Mouse (Mus musculus) lung, postnatal 36 days (tissue): ENCODE data around the gene Mdga1.
A peak's percentile ranks its signal among the peaks of the same experiment; 100 is the strongest.

Experiments used
- DNase-seq: peaks from one replicate; pipeline ENCODE4 v3.0.0; 2022; ENCODE audit warnings: mixed read lengths

Mdga1 gene

DNA sequence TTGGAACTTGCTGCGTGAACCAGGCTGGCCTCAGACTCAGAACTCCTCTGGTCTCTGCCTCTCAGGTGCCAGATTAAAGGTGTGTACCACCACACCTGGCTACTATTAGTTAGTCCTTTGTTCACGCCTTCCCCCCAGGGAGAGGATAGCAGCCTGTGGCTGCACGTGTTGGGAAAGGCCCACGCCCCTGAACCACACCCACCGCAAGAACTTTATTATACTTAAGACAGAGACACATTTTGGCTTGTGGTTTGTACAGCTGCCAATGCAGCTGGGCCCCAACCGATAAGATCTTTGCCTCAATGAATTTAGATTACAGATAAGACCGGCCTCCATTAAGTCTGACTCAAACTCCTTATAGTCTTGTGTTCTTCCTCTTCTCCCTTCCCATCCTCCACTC is 10.0 kb upstream of the Mdga1 start:
- DNase-seq, result no peak

DNA sequence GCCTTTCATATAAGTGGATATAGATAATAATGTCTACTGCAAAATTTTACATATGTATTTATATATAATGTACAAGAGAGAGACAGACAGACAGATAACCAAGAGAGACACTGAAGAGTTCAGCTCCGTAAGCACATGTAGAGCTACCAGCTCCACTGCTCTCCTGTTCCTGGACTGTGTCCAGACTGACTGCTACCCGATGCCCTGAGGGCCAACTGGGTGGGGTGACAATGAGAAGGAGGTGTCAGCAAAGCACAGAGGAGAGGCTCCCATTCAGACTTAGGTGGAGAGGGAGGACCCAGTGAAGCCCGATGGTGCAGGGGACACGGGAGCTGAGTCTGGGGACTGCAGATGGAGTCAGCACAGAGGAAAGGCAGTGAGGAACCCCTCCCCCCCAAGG is 9.1 kb upstream of the Mdga1 start:
- no peak for DNase-seq

DNA sequence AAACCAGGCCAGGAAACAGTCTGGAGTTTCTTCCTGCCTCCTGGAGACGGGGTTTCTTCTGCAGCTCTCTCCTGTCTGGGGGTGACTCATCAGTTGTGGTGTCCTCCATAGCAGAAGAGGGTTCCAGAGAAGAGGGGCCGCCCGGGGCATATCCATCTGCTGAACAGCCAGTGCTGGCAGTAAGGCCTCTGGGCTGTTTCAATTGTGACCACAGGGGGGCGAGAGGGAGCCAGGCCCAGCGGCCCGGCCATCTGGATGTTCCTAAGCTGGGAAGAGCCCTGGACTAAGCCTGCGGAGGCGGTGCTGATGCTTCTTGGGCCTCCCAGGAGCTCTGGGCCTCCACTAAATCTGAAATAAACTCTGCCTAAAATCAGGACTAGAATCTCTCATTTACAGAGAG is 5.8 kb upstream of the Mdga1 start:
- peak; percentile 88 for DNase-seq

DNA sequence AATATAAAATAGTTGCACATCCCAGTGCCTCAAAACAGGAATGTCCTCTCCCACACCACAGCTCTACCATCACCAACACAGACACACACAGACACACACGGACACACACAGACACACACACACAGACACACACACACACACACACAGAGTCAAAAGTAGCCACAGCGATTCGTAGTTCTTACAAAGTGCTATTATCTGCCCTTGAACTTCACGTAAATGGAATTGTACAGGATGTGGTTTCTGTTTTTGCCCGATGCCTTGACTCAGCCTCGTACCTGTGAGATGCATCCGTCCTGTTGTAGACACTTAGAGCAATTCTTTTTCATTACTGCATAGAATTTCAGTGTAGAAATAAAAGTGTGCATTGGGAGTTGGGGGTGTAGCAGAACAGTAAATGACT is 3.3 kb upstream of the Mdga1 start:
- no peak for DNase-seq

DNA sequence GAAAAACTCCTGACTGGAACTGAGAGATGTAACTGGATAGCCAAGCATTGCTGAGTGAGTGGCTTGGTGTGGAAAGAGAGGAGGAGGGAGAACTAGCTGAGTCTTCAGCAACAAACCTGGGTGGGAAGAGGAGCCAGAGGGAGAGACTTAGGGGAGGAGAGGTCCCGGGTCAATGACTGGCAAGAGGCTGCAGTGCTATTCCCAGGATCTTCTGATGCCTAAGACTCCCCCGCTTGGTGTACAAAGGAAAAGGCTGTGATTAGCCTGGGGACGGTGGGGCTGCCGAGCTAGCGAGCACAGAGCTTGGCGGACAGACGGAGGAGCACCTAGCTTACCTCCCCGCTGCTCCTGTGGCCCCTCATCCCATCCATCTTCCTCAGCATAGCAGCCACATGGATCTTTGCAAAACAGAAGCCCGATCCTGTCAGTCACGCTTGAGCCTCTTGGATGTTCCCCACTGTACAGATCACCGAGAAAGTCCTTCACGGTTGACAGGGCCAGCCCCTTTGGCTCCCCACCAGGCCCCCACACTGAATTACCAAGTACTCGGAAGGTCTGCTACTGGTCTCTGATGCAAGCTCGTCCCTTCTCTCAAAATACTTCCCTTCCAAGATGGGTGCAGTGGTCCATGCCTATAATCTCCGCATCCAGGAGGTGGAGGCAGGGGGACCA is 2.0 kb upstream of the Mdga1 start:
- DNase-seq, result no peak

DNA sequence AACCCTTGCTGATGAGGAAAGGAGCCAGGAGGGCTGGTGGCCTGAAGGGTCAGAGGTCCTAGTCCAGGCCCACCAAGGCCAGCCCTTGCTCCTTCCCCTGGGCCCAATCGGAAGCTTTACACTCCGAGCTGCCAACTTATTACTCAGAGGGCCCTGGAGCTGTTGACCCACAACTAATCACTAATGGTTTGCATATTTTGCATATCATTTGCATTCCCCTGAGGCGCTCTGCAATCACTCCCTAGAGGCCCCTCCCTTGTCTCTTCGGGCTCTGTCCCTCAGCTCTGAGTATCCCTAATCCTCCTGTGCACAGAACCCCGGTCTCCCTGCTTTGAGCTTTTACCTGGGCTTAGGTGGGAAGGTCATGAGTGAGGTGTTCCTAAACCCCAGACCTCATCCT is 4.4 kb downstream of the Mdga1 start:
- no peak for DNase-seq

DNA sequence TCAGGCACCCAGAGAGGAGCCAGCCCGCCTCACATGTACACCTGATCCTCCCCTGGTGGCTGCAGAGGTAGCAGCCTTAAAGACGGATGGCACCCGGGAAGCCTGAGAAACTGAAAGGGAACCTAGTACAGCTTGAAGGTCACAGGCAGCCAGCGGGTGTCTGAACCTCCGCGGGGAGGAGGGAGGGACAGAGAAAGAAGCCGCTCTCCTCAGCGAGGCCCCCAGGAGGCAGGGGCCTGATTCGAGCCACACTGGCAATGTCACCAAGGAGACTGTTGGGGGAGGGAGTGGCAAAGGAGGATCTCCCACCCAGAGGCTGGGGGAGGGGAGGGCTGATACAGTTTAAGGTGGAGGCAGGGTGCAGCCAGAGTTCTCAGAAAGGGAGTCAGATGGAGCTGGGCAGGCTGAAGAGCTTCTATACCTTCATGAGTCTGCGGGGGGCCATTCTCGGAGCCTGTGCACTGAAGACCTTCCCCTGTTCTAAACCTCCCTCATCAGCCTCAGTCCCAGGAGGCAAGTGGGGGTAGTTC is 6.1 kb downstream of the Mdga1 start:
- no peak for DNase-seq

DNA sequence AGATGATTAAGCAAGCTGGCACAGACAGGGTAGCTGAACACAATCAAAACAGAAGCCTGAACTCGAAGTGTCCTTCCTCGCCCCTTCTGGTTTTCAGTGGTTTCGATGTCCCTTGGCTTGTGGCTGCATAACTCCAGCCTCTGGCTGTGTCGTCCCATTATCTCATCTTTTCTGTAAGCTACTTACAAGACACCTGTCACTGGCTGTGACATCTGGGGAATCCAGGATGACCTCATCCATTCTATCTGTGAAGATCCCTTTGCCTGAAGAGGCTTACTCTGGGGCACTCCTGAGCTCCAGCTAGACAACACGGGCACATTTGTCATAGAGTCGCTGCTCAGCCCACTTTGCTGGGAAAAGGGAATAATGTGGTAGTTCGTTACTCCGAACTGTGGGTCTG is 14.0 kb downstream of the Mdga1 start:
- DNase-seq, result no peak

DNA sequence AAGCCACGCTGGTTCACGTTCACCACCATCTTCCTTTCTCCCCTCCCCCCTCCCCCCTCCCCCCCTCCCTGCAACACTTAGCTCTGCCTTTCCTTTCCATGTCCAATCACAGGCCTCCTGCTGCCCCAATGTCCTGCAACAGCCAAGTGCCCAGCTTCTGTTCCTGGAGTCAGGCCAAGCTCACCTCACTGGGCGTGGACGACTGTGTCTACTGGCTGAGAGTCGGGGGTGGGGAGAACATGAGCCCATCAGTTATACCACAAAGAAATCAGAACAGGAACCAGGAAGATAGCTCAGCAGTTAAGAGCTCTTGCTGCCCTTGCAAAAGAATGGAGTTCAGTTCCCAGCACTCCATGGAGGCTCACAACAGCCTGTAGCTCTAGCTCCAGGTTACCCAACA is 15.6 kb downstream of the Mdga1 start:
- DNase-seq, result peak; percentile 21

DNA sequence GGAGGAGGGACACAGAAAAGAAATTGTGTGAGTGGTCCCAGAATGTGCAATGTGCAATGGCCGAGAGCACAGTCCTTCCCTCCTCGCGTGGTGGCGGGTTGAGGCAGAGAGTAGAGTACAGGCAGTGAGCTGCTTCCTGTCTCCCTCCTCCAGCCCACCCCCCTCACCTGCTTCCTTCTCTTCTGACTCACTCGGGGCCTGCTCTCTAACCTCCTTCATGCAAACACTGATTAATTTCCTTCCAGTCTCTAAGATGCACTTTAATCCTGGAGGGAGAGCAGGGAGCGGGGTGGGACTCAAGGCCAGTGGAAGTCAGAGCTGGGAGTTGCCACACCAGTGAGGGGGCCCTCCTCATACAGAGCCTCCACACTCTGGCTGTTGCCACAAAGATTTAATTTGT is 18.8 kb downstream of the Mdga1 start:
- DNase-seq, result no peak

DNA sequence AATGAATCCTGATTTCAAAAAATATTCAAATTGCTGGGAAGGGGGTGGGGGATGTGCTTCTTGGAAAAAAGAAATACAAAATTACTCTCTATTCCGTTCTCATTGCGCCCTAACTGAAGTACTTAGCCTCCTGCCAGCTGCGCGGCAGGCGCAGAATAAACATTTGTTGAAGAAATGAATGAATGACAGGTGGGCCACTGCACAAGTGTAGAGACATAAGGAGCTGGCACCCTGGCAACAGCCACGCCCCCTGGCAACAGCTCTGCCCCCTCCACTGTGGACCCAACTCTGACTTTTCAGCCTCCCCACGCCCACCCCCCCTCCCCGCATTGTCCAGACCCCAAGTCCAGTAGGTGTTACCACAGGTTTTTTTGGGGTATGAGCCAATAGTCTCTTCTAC is 19.3 kb downstream of the Mdga1 start:
- no peak for DNase-seq

DNA sequence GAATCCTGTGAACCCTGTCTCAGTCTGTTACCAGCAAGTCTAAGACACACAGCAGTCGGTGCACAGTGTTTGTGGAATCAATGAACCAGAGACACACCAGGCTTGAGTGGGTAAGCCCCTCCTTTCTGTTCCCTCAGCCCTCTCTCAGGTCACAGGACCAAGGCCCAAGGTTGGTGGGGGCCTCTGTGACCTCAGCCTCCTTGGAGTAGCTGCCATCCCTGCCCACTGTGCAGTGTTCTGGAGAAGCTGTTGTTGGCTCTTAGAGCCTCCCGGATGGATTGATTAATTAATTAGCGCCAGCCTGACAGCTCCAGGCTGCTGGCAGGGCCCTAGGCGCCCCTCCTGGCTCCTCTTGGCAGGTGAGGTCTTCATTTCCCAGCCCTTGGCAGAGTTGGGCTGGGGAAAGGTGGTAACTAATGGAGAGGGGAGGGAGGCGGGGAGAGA is 22.6 kb downstream of the Mdga1 start:
- DNase-seq, result no peak

DNA sequence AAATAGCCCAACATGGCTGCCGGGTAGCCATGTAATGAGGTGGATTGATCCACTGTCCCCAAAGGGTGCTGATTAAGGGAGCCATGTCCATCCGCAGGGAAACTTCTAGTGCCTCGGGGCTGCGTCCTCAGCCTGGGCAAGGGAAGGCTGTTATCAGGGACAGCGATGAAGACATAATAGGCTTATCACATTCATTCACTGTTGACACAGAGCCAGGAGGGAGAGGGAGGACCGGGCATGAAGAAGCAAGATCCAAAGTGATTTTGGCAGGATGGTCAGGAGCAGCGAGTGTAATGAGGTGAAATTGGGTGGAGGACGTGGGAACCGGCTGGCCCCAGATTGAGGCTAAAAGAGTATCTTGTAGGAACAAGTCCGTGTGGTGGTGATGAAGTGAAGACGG is 25.5 kb downstream of the Mdga1 start:
- no peak for DNase-seq

DNA sequence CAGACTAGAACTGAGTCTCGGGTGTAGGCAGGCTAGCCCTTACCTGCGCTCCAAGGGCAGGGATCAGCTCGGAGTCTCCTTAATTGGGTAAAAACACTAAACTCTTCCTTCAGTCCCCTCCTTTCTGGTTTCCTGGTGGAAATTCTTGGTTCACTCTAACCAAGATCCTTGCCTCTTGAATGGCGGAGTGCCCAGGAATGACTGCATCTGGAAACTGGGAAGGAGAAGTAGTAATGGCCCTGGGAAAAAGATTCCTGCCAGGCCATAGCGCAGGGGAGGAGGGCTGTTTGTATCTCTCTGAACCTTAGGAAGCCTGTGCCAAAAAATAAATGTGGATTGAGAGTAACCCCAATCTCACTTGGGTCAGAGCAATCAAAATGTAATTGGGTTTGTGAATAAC is 30.9 kb downstream of the Mdga1 start:
- no peak for DNase-seq

DNA sequence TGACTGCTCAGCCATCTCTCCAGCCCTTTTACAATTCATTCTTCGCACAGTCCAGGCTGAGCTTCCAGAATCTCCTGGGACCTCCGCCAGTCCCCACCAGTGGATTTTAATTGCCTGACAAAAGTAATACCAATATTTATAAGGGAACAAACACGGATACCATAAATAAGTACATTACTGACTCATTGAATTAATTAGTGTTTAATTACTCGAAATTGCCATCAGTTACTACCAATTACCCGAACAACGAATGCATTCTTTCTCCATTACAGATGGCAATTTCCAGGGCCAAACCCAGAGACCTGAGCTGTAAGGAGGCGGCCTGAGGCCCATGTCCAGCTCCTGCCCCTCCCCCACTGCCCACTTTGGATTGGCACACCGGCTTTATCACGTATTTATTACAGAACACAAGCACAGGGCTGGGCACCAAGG is 32.5 kb downstream of the Mdga1 start:
- DNase-seq, result no peak

DNA sequence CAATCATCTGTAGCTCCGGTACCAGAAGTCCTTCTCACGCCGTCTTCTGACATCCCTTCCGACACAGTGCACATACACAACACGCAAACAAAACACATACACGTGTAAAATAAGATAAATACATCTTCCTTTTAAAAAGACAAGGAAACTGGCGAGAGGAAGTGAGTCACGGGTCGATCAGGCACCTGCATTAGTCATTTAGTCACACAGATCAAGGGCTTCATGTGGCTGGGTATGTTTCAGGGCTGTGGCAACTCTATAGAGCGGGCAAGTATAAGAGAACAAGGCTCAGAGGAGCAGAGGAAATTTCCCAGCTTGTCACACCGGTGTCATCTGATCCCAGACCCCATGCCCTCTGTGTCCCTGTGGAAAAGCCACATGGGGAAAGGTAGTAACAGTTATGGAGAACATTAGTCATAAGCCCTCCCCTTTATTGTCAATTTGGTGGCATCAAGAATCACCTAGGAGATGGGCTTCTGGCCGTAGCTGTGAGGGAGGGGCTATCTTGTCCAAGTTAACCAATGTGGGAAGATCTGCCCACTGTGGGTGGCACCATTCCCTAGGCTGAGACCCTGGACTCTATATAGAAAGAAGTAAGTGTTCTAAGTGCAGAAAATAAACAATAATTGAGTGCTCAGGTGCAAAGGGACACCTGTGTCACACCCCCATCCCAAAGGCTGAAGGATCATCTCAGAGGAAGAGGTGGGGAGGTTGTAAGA is 35.6 kb downstream of the Mdga1 start:
- DNase-seq, result no peak

DNA sequence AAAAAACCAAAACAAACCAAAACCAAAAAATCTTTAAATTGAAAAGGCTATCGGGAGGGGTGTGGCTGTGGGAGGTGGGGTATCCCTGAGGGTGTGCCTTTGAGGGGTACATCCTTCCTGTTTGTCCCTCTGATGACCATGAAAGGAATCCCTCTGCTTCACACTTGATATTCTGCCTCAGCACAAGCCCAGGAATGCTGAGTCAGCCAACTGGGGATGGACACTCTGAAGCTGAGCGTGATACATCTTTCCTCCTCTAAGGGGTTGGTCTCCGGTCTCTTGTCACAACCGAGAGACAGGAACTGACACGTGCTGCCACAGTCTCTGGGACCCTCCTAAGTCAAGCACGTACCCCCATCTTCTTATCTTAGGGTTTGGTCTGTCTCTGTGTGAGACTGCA is 37.1 kb downstream of the Mdga1 start:
- DNase-seq, result no peak

DNA sequence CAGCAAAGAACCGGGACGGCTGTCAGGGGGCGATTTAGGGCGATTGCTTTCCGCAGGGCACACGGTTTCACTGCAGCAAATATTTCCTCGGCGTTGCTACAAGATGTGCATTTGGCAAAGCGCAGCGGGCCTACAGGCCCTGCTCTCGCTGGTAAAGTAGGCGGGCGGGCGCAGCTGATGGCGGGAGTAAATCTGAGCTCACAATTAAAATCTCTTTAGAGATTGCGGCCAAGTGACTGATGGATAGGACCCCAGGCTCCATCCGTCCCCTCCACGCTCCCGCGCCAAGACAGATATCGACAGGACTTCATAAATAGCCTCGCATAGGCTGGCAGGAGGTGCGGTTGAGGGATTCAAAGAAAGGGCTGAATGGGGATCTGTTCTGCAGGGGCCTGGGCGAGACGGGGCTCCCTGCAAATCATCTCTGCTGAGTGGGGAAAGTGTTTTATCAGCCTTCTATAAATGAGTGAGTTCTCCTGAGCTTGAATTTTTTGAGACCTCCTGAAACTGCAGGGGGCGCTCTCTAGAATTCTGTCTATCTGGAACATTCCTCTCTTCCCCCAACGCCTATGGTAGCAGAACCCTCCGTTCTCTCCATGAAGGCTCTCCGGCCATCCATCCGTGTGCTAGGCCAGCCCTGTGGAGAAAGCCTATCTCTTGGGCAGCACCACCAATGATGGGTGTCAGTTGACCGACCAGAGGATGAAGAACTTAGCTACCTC is 38.5 kb downstream of the Mdga1 start:
- no peak for DNase-seq

DNA sequence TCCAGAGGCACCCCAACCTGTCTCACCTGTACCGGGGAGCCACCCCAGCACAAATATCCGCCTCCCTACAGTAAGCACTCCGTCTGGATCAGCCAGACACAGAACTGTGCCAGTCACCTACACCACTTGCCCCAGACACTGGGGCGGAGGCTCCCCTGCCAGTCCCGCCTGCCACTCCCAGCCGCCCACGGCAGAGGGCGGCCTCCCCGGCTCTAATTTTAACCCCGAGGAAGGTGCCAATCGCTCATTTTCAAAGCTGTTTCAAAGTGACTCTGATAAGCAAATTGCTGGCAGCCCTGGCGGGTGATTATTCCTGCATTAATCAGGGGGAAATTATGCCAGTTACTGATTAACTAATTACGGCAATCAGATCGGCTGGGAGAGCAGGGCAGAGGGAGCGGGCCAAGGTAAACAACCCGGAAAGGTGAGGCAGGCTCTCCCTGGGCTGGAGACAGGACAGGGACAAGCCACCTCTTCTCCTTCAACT is 41.1 kb downstream of the Mdga1 start:
- DNase-seq, result peak; percentile 20

DNA sequence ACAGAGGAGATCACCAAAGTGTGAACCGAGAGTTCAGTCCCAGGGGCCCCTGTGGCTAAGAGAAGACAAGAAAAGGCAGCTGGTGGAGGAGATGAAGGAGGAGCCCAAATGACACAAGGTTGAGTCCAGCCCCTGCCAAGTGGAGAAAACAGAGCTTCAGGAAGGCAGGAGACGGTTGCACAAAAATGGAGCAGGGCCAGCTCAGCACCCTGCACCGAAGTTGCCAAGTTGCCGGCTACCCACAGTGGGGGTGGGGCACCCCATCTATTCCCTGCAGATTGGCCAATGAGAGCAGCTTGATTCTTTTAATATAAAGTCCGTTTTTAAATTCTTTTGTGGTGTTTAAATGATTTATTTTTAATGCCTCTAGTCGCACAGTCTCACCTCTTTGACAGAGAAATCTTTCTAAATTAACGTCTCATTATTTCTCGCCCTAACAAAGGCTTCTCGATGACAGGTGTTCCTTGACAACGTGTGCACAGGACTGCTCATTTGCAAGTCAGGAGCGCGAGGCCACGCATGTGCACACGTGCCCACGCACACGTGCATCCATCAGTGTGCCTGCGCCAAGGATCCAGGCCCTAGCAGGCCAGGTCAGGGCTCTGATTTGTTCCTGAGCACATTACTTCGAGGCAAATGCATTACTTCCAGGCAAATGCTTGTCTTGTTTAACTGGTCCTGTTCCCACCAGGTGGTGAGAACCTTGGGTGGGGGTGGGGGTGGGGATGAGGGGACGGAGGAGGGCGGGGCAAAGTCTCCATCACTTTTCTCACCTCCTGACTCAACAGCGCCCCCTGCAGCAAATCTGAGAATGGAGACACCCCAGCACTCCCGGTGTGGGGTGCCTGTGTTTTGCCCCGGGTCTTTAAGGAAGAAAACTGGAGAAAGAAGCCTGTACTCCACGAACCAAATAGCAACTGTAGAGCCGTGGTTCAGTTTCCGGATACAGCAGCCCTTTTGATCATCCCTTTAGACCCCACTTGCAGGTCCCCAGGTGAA is 44.0 kb downstream of the Mdga1 start:
- no peak for DNase-seq

DNA sequence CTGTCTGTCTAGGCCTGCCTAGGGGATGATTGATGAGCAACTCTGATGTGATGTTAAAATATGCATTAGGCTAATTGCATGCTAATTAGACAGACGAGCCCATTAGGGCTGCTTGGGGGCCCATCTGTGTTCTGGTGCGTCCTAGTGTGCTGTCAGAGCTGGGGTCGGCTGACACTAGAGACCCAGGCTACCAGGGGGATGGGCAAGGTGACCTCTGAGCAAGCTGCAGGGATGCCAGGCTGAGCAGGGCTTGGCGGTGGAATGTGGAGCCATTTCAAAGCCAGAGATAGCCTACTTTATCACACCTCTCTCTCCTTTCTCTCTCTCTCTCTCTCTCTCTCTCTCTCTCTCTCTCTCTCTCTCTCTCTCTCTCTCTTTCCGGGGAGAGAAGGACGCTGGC is 49.8 kb downstream of the Mdga1 start:
- no peak for DNase-seq

DNA sequence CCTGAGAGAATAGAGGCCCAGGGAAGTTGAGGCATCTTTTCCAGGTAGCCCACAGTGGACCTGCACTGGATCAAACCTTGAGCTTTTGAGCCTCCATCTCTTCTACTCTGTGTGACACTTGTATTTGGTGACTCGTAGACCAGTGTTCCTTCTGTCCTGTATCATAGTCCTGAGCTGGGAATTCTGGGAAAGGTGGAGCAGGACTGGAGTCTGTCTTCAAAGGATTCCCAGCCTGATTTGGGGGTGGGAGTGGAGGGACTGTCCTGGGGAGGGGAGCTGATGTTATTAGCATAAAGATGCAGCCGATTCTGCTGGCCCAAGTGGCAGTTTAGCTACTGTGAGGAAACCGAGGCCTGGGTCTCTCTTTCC is 50.4 kb downstream of the Mdga1 start:
- no peak for DNase-seq
